In genomic region chr9:108067900-108068299, GRCm38 (mm10) we compare ENCODE assay signal across 8 mouse cellular contexts. TPM values are rescaled to one million over a fixed set of nuclear protein-coding genes. Genes with fewer than 3 reads are reported as not detected.
DNase-seq lines count a peak whose midpoint lies in the region; ATAC-seq lines count a peak whose summit lies in the region.

No protein-coding gene starts in this region.

- WGBS in heart, embryonic 13.5 days, result 19% methylated on average over 8 of the region's 8 CpGs
- WGBS in liver, embryonic 15.5 days (ENCODE audit: insufficient replicate concordance), result 26% methylated on average over 8 of the region's 8 CpGs
- 20% methylated on average over 8 of the region's 8 CpGs for WGBS in neural tube, embryonic 12.5 days
- WGBS in stomach, embryonic 16.5 days, result 22% methylated on average over 8 of the region's 8 CpGs

- peaks cover 23% of the 10 kb centered on the region for H3K4me1 ChIP-seq in heart, embryonic 13.5 days
- peaks cover 34% of the 10 kb centered on the region for H3K4me1 ChIP-seq in liver, embryonic 15.5 days (replicated peaks)
- no peaks in the 10 kb centered on the region for H3K4me1 ChIP-seq in neural tube, embryonic 12.5 days
- no peaks in the 10 kb centered on the region for H3K4me1 ChIP-seq in stomach, embryonic 16.5 days (ENCODE audit: control insufficient read depth, insufficient read depth, low read length)

- no peaks in the 10 kb centered on the region for H3K9me3 ChIP-seq in heart, embryonic 13.5 days
- H3K9me3 ChIP-seq in liver, embryonic 15.5 days (replicated peaks), result no peaks in the 10 kb centered on the region
- H3K9me3 ChIP-seq in neural tube, embryonic 12.5 days, result no peaks in the 10 kb centered on the region
- no peaks in the 10 kb centered on the region for H3K9me3 ChIP-seq in stomach, embryonic 16.5 days (replicated peaks; ENCODE audit: control insufficient read depth, low read length)

- H3K4me2 ChIP-seq in heart, embryonic 13.5 days, result no peak overlapping the region
- H3K4me2 ChIP-seq in liver, embryonic 15.5 days, result no peak overlapping the region
- H3K4me2 ChIP-seq in neural tube, embryonic 12.5 days (replicated peaks), result no peak overlapping the region
- H3K4me2 ChIP-seq in stomach, embryonic 16.5 days (ENCODE audit: low read depth, low read length), result no peak overlapping the region

- ATAC-seq in erythroblast, adult 5-6 weeks (replicated peaks; ENCODE audit: low FRiP score, poor library complexity, severe bottlenecking), result peak; percentile 63
- ATAC-seq in heart, embryonic 13.5 days (ENCODE audit: extremely low read depth, insufficient number of reproducible peaks, low FRiP score, low TSS enrichment), result no peak
- ATAC-seq in liver, embryonic 15.5 days (ENCODE audit: insufficient read depth), result 0 out of 2 replicates have a peak, but pooled peaks have one; percentile 30
- peak; percentile 38; the same call in 1 of the 2 replicates for ATAC-seq in neural tube, embryonic 12.5 days (ENCODE audit: low FRiP score, low read depth)
- ATAC-seq in stomach, embryonic 16.5 days (ENCODE audit: insufficient read depth, low FRiP score), result peak; percentile 32; the same call in 1 of the 2 replicates

- no peaks in the 10 kb centered on the region for H3K27me3 ChIP-seq in heart, embryonic 13.5 days (replicated peaks)
- H3K27me3 ChIP-seq in liver, embryonic 15.5 days, result no peaks in the 10 kb centered on the region
- H3K27me3 ChIP-seq in neural tube, embryonic 12.5 days (replicated peaks), result no peaks in the 10 kb centered on the region
- H3K27me3 ChIP-seq in stomach, embryonic 16.5 days (ENCODE audit: control insufficient read depth, insufficient read depth, low read length), result no peaks in the 10 kb centered on the region

- H3K27ac ChIP-seq in heart, embryonic 13.5 days (replicated peaks), result 0 out of 2 replicates have a peak overlapping the region, but pooled peaks have one; percentile 30
- H3K27ac ChIP-seq in liver, embryonic 15.5 days (replicated peaks), result peak overlapping the region; percentile 33; the same call in 1 of the 2 replicates
- no peak overlapping the region for H3K27ac ChIP-seq in neural tube, embryonic 12.5 days
- no peak overlapping the region for H3K27ac ChIP-seq in stomach, embryonic 16.5 days (ENCODE audit: low read length)

- H3K4me3 ChIP-seq in heart, embryonic 13.5 days, result no peak overlapping the region
- H3K4me3 ChIP-seq in liver, embryonic 15.5 days (replicated peaks), result no peak overlapping the region
- H3K4me3 ChIP-seq in neural tube, embryonic 12.5 days, result no peak overlapping the region
- H3K4me3 ChIP-seq in stomach, embryonic 16.5 days (replicated peaks; ENCODE audit: low read length), result no peak overlapping the region

- H3K36me3 ChIP-seq in heart, embryonic 13.5 days, result peaks cover 54% of the 10 kb centered on the region
- H3K36me3 ChIP-seq in liver, embryonic 15.5 days (replicated peaks), result peaks cover 99% of the 10 kb centered on the region
- peaks cover 57% of the 10 kb centered on the region for H3K36me3 ChIP-seq in neural tube, embryonic 12.5 days
- peaks cover 13% of the 10 kb centered on the region for H3K36me3 ChIP-seq in stomach, embryonic 16.5 days (ENCODE audit: control insufficient read depth, insufficient read depth, low read length)

- no peak overlapping the region for H3K9ac ChIP-seq in heart, embryonic 13.5 days
- H3K9ac ChIP-seq in liver, embryonic 15.5 days, result no peak overlapping the region
- H3K9ac ChIP-seq in neural tube, embryonic 12.5 days, result no peak overlapping the region
- H3K9ac ChIP-seq in stomach, embryonic 16.5 days (ENCODE audit: low read length), result no peak overlapping the region

- DNase-seq in B cell, adult 2 months, result peak; percentile 88
- peak; percentile 81 to 84 for DNase-seq in adrenal gland, postnatal 36 days
- DNase-seq in kidney, postnatal 36 days, result peak; percentile 80 to 91

RNA-seq across cellular contexts. Expression of gene Mst1, which starts 12.3 kb away (rescaled TPM):
- under 1 TPM; 0.17 to 0.49 TPM for total RNA-seq in adrenal gland, postnatal 36 days (2021)
- total RNA-seq in erythroblast, adult 5-6 weeks (2015; ENCODE audit: low replicate concordance), result 33.0 and 48.8 TPM in 2 replicates
- 6.6 and 13.4 TPM in 2 replicates for total RNA-seq in erythroblast, adult 5-6 weeks (2017; ENCODE audit: low replicate concordance)
- 0.20 and 0.59 TPM in 2 replicates for polyA plus RNA-seq in heart, embryonic 13.5 days (2015; fragmentation: Nextera tagmentation; extraction: Ambion mirVana)
- 41.1 and 51.2 TPM in 2 replicates for polyA plus RNA-seq in liver, embryonic 15.5 days (2015; fragmentation: Nextera tagmentation; extraction: Ambion mirVana)
- polyA plus RNA-seq in neural tube, embryonic 12.5 days (2016; fragmentation: Nextera tagmentation; extraction: Ambion mirVana), result 0.44 and 0.46 TPM in 2 replicates
- 7.8 and 8.7 TPM in 2 replicates for polyA plus RNA-seq in stomach, embryonic 16.5 days (2015; fragmentation: Nextera tagmentation; extraction: Ambion mirVana)

RNA-seq across cellular contexts. Expression of gene Amigo3, which starts 14.9 kb away (rescaled TPM):
- 1 to 10 TPM; 4.5 to 4.7 TPM for total RNA-seq in adrenal gland, postnatal 36 days (2021)
- 0.77 TPM in 1 of 2 replicates, not detected in the other for total RNA-seq in erythroblast, adult 5-6 weeks (2015; ENCODE audit: low replicate concordance)
- total RNA-seq in erythroblast, adult 5-6 weeks (2017; ENCODE audit: low replicate concordance), result 2.3 and 2.8 TPM in 2 replicates
- 1.9 and 2.3 TPM in 2 replicates for polyA plus RNA-seq in heart, embryonic 13.5 days (2015; fragmentation: Nextera tagmentation; extraction: Ambion mirVana)
- 1.5 and 1.8 TPM in 2 replicates for polyA plus RNA-seq in liver, embryonic 15.5 days (2015; fragmentation: Nextera tagmentation; extraction: Ambion mirVana)
- 3.6 and 3.9 TPM in 2 replicates for polyA plus RNA-seq in neural tube, embryonic 12.5 days (2016; fragmentation: Nextera tagmentation; extraction: Ambion mirVana)
- polyA plus RNA-seq in stomach, embryonic 16.5 days (2015; fragmentation: Nextera tagmentation; extraction: Ambion mirVana), result 3.9 and 4.5 TPM in 2 replicates

RNA-seq across cellular contexts. Expression of gene Rnf123, which starts 15.2 kb away (rescaled TPM):
- 10 to 100 TPM; 54.3 to 57.1 TPM for total RNA-seq in adrenal gland, postnatal 36 days (2021)
- 734 and 842 TPM in 2 replicates for total RNA-seq in erythroblast, adult 5-6 weeks (2015; ENCODE audit: low replicate concordance)
- 498 and 626 TPM in 2 replicates for total RNA-seq in erythroblast, adult 5-6 weeks (2017; ENCODE audit: low replicate concordance)
- 29.4 and 30.9 TPM in 2 replicates for polyA plus RNA-seq in heart, embryonic 13.5 days (2015; fragmentation: Nextera tagmentation; extraction: Ambion mirVana)
- 100 and 123 TPM in 2 replicates for polyA plus RNA-seq in liver, embryonic 15.5 days (2015; fragmentation: Nextera tagmentation; extraction: Ambion mirVana)
- 43.5 and 43.8 TPM in 2 replicates for polyA plus RNA-seq in neural tube, embryonic 12.5 days (2016; fragmentation: Nextera tagmentation; extraction: Ambion mirVana)
- 31.2 and 32.8 TPM in 2 replicates for polyA plus RNA-seq in stomach, embryonic 16.5 days (2015; fragmentation: Nextera tagmentation; extraction: Ambion mirVana)

RNA-seq across cellular contexts. Expression of gene Gmppb, which starts 18.9 kb away (rescaled TPM):
- 10 to 100 TPM; 27.0 to 28.5 TPM for total RNA-seq in adrenal gland, postnatal 36 days (2021)
- 4.8 and 5.6 TPM in 2 replicates for total RNA-seq in erythroblast, adult 5-6 weeks (2015; ENCODE audit: low replicate concordance)
- 4.1 and 7.8 TPM in 2 replicates for total RNA-seq in erythroblast, adult 5-6 weeks (2017; ENCODE audit: low replicate concordance)
- polyA plus RNA-seq in heart, embryonic 13.5 days (2015; fragmentation: Nextera tagmentation; extraction: Ambion mirVana), result 21.4 and 23.3 TPM in 2 replicates
- 15.3 and 16.3 TPM in 2 replicates for polyA plus RNA-seq in liver, embryonic 15.5 days (2015; fragmentation: Nextera tagmentation; extraction: Ambion mirVana)
- 18.3 and 23.5 TPM in 2 replicates for polyA plus RNA-seq in neural tube, embryonic 12.5 days (2016; fragmentation: Nextera tagmentation; extraction: Ambion mirVana)
- 49.3 and 56.1 TPM in 2 replicates for polyA plus RNA-seq in stomach, embryonic 16.5 days (2015; fragmentation: Nextera tagmentation; extraction: Ambion mirVana)

RNA-seq across cellular contexts. Expression of gene Apeh, which starts 26.5 kb away (rescaled TPM):
- 10 to 100 TPM; 72.7 to 88.0 TPM for total RNA-seq in adrenal gland, postnatal 36 days (2021)
- 123 and 182 TPM in 2 replicates for total RNA-seq in erythroblast, adult 5-6 weeks (2015; ENCODE audit: low replicate concordance)
- 219 and 268 TPM in 2 replicates for total RNA-seq in erythroblast, adult 5-6 weeks (2017; ENCODE audit: low replicate concordance)
- 51.3 and 62.5 TPM in 2 replicates for polyA plus RNA-seq in heart, embryonic 13.5 days (2015; fragmentation: Nextera tagmentation; extraction: Ambion mirVana)
- polyA plus RNA-seq in liver, embryonic 15.5 days (2015; fragmentation: Nextera tagmentation; extraction: Ambion mirVana), result 194 and 242 TPM in 2 replicates
- 57.6 and 63.4 TPM in 2 replicates for polyA plus RNA-seq in neural tube, embryonic 12.5 days (2016; fragmentation: Nextera tagmentation; extraction: Ambion mirVana)
- 75.1 and 82.7 TPM in 2 replicates for polyA plus RNA-seq in stomach, embryonic 16.5 days (2015; fragmentation: Nextera tagmentation; extraction: Ambion mirVana)

Comparison
In these comparisons a context has a peak if more than half of its experiments do, and no peak if none do; other contexts are left out.
1. H3K27ac ChIP-seq: peak in heart, embryonic 13.5 days (single experiment) and liver, embryonic 15.5 days (single experiment); none in neural tube, embryonic 12.5 days (single experiment) and stomach, embryonic 16.5 days (single experiment).
2. Peak in every context shown above with its lines, with median percentiles within 50 percentile points of each other: DNase-seq.